Mouse (Mus musculus) neural tube, embryonic 14.5 days (tissue): Measurements from ENCODE around the gene Arntl. TPM values are rescaled to one million over a fixed set of nuclear protein-coding genes. Genes with fewer than 3 reads are reported as not detected.

Experiments
- ATAC-seq: fragments of 200-750 bp; cut with Nextera tagmentation; 2 replicates; pipeline ENCODE4 v1.8.0; 2017; ENCODE audit warnings: low read depth, mild to moderate bottlenecking, moderate TSS enrichment, moderate library complexity
- H3K27ac ChIP-seq: fragments of 300-500 bp; sonication (generic); 2 replicates; pipeline ENCODE4 v1.5.1; 2014; ENCODE audit warnings: low read depth, mild to moderate bottlenecking, control low read depth, low read length, moderate library complexity, mixed read lengths
- H3K27me3 ChIP-seq: fragments of 300-500 bp; sonication (generic); 2 replicates; pipeline ENCODE4 v1.6.1; 2014; ENCODE audit warnings: low read length; ENCODE audit not compliant: control insufficient read depth, insufficient read depth
- H3K36me3 ChIP-seq: fragments of 300-500 bp; sonication (generic); 2 replicates; pipeline ENCODE4 v1.6.1; 2014; ENCODE audit warnings: low read length, mixed read lengths; ENCODE audit not compliant: control insufficient read depth, insufficient read depth
- H3K4me1 ChIP-seq: fragments of 300-500 bp; sonication (generic); 2 replicates; pipeline ENCODE4 v1.6.1; 2014; ENCODE audit warnings: low read length; ENCODE audit not compliant: control insufficient read depth, insufficient read depth
- H3K4me2 ChIP-seq: fragments of 300-500 bp; sonication (generic); 2 replicates; pipeline ENCODE4 v1.6.1; 2014; ENCODE audit warnings: mild to moderate bottlenecking, low read depth, low read length, control low read depth
- H3K4me3 ChIP-seq: fragments of 300-500 bp; sonication (generic); 2 replicates; pipeline ENCODE4 v1.5.1; 2014; ENCODE audit warnings: low read depth, low read length, control low read depth, mixed read lengths
- H3K9ac ChIP-seq: fragments of 300-500 bp; sonication (generic); replicated peaks from 2 replicates; pipeline ENCODE4 v1.6.1; 2014; ENCODE audit warnings: low read depth, mild to moderate bottlenecking, control low read depth, low read length, mixed read lengths
- H3K9me3 ChIP-seq: fragments of 300-500 bp; sonication (generic); 2 replicates; pipeline ENCODE4 v1.6.1; 2016; ENCODE audit warnings: low read length; ENCODE audit not compliant: control insufficient read depth
- WGBS: fragments of 180-500 bp; shearing (Covaris S2); extraction: QIAGEN DNeasy Blood & Tissue Kit; methylation state at CpG from one replicate; pipeline ENCODE4 v1.1.7; 2014; 5-methylcytosine and 5-hydroxymethylcytosine counted together
- polyA plus RNA-seq: library from polyadenylated mRNA; unstranded; fragments of >200 nt; fragmentation: Nextera tagmentation; extraction: Ambion mirVana; gene quantifications from 2 replicates; pipeline ENCODE4 v1.2.1, GENCODE M21; 2014

Arntl gene
- polyA plus RNA-seq, 1 experiment from 2014 or later, result 15.1 TPM

- Histone ChIP-seq H3K4me2 (no peak overlapping the region), H3K9ac (no peak overlapping the region), H3K27me3 (no peaks in the 10 kb centered on the region), H3K36me3 (no peaks in the 10 kb centered on the region), H3K4me1 (no peaks in the 10 kb centered on the region), H3K9me3 (no peaks in the 10 kb centered on the region), H3K27ac (no peak overlapping the region), H3K4me3 (no peak overlapping the region)
- no peak for ATAC-seq
These were observed 126.8 kb downstream of the Arntl start for GRCm38 (mm10) chr7:113334036-113334435.

- Histone ChIP-seq H3K27me3 (no peaks in the 10 kb centered on the region), H3K36me3 (no peaks in the 10 kb centered on the region), H3K9me3 (no peaks in the 10 kb centered on the region), H3K4me2 (no peak overlapping the region), H3K4me1 (no peaks in the 10 kb centered on the region), H3K4me3 (no peak overlapping the region), H3K27ac (no peak overlapping the region), H3K9ac (no peak overlapping the region)
- 91% methylated on average over 8 of the region's 8 CpGs for WGBS
- no peak for ATAC-seq
These were observed 128.0 kb downstream of the Arntl start for GRCm38 (mm10) chr7:113335250-113335649.

- peak; percentile 72; the same call in 1 of the 2 replicates for ATAC-seq
- H3K27me3 ChIP-seq, result no peaks in the 10 kb centered on the region
- H3K4me2 ChIP-seq, result peak overlapping the region; percentile 32
- no peaks in the 10 kb centered on the region for H3K36me3 ChIP-seq
- 24% methylated on average over 4 of the region's 4 CpGs for WGBS
- no peak overlapping the region; the same call in 1 of the 2 replicates for H3K9ac ChIP-seq
- H3K27ac ChIP-seq, result peak overlapping the region; percentile 57; the same call in 1 of the 2 replicates
- H3K4me1 ChIP-seq, result no peaks in the 10 kb centered on the region
- H3K9me3 ChIP-seq, result no peaks in the 10 kb centered on the region
- H3K4me3 ChIP-seq, result no peak overlapping the region; the same call in 1 of the 2 replicates
These were observed 140.0 kb downstream of the Arntl start for GRCm38 (mm10) chr7:113347271-113347670.

GRCm38 (mm10) chr7:113347694-113348093 lies 140.4 kb downstream of the Arntl start:
- Histone ChIP-seq H3K27ac (no peak overlapping the region), H3K9me3 (no peaks in the 10 kb centered on the region), H3K4me2 (no peak overlapping the region), H3K36me3 (no peaks in the 10 kb centered on the region), H3K4me3 (no peak overlapping the region), H3K4me1 (no peaks in the 10 kb centered on the region), H3K9ac (no peak overlapping the region), H3K27me3 (no peaks in the 10 kb centered on the region)
- 90% methylated on average over 2 of the region's 2 CpGs for WGBS
- ATAC-seq, result no peak

GRCm38 (mm10) chr7:113349089-113349488 lies 141.8 kb downstream of the Arntl start:
- H3K9ac ChIP-seq, result no peak overlapping the region
- H3K4me1 ChIP-seq, result no peaks in the 10 kb centered on the region
- H3K27me3 ChIP-seq, result no peaks in the 10 kb centered on the region
- H3K36me3 ChIP-seq, result no peaks in the 10 kb centered on the region
- WGBS, result 94% methylated on average over 1 of the region's 1 CpGs
- H3K4me3 ChIP-seq, result no peak overlapping the region
- ATAC-seq, result no peak
- no peak overlapping the region for H3K4me2 ChIP-seq
- no peaks in the 10 kb centered on the region for H3K9me3 ChIP-seq
- no peak overlapping the region for H3K27ac ChIP-seq

Other genes with a start within 250 kb of the Arntl start
- gene Btbd10, start 161.9 kb downstream of the Arntl start, polyA plus RNA-seq, result 81.0 and 88.3 TPM in 2 replicates
- not detected in 2 replicates for gene Pth, start 181.1 kb downstream of the Arntl start, polyA plus RNA-seq